ENCODE assay signal across 8 mouse cellular contexts in genomic region chr11:88718050-88718765, GRCm38 (mm10). TPM values are rescaled to one million over a fixed set of nuclear protein-coding genes. Genes with fewer than 3 reads are reported as not detected.
A peak's percentile ranks its signal among the peaks of the same experiment; 100 is the strongest.
DNase-seq lines count a peak whose midpoint lies in the region; ATAC-seq lines count a peak whose summit lies in the region.

Gene Msi2 (minus strand): TSS chr11:88718513.

- DNase-seq in MEL-GATA-1-ER (ENCODE audit: extremely low read depth, low read depth): peak; percentile 55
- peak; percentile 90 for DNase-seq in cerebellum, adult 8-10 months
- peak; percentile 92 for DNase-seq in forelimb bud, embryonic 11.5 days (ENCODE audit: low read depth, low spot score)
- peak; percentile 88 to 92 for DNase-seq in layer of hippocampus, postnatal 10 days (ENCODE audit: low spot score in 2 of 2)
- DNase-seq in lung, postnatal 10 days: peak; percentile 94
- peak; percentile 89 for DNase-seq in ovary, postnatal 36 days (ENCODE audit: low spot score)
- peak; percentile 93 for DNase-seq in thymus, postnatal 25 days

- peak; percentile 47 to 62 for ATAC-seq in hematopoietic stem cell, adult 5-6 weeks (replicated peaks in 1 of 2; ENCODE audit: insufficient read depth in 1 of 2, low FRiP score in 2 of 2, low TSS enrichment in 1 of 2, low read depth in 1 of 2, poor library complexity in 2 of 2, severe bottlenecking in 2 of 2)

RNA-seq across cellular contexts. Expression of gene Msi2, which starts in this region (rescaled TPM):
- 397 and 440 TPM in 2 replicates for total RNA-seq in hematopoietic stem cell, adult 5-6 weeks (2017)
- 10 to 100 TPM; 97.4 to 97.6 TPM for total RNA-seq in layer of hippocampus, postnatal 10 days (2021)

Comparison
In these comparisons a context has a peak if more than half of its experiments do, and no peak if none do; other contexts are left out.
1. Peak in every context shown above with its lines: DNase-seq and ATAC-seq.